Comparison of ENCODE assay signal across 21 mouse cellular contexts in the genomic region with DNA sequence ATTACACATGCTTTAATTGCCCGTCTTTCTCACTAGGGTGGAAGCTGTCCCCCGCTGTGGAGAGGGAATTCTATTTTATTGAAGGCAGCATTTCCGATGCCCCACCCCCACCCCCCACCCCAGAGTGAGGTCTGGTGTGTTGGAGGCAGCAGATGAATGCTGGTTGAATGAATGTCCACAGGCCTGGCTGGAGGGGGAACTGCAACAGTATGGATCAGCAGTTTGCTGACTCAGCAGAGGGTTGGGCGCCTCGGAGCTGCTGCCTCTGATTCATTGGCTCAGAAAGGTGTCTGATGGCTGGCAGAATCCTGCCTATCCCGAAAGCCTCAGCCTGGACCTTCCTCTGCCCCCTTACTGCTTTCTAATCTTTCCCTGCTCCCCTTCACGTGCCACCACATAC.
A peak's percentile ranks its signal among the peaks of the same experiment; 100 is the strongest.
DNase-seq lines count a peak whose midpoint lies in the region; ATAC-seq and TF ChIP-seq lines count a peak whose summit lies in the region.
"Had no signal": no experiment of that assay in that cellular context is flagged by ENCODE, and none has a peak within 500 bp of the region (broad histone marks: within the 10 kb centered on the region; RNA-seq: fewer than 3 reads in every experiment).

No protein-coding gene starts in this region.

- ATAC-seq in forebrain, embryonic 14.5 days, result no peak
- ATAC-seq in kidney, postnatal 0 days (replicated peaks; ENCODE audit: low FRiP score, low read depth), result no peak
- no peak for ATAC-seq in erythroblast, adult 5-6 weeks (replicated peaks; ENCODE audit: low FRiP score, poor library complexity, severe bottlenecking)
- ATAC-seq: forebrain, embryonic 15.5 days had no signal

- H3K4me2 ChIP-seq in forebrain, embryonic 14.5 days (ENCODE audit: low read length), result no peak overlapping the region
- H3K4me2 ChIP-seq in kidney, postnatal 0 days (ENCODE audit: low read length), result no peak overlapping the region
- H3K4me2 ChIP-seq: forebrain, embryonic 15.5 days; heart, embryonic 12.5 days; midbrain, embryonic 11.5 days had no signal

- H3K27me3 ChIP-seq in forebrain, embryonic 14.5 days (replicated peaks; ENCODE audit: control insufficient read depth, insufficient read depth, low read length), result no peaks in the 10 kb centered on the region
- H3K27me3 ChIP-seq in forebrain, embryonic 10.5 days (ENCODE audit: poor library complexity, severe bottlenecking), result no peaks in the 10 kb centered on the region
- no peaks in the 10 kb centered on the region for H3K27me3 ChIP-seq in kidney, postnatal 0 days (ENCODE audit: insufficient read depth, low read length)
- H3K27me3 ChIP-seq: CH12.LX; forebrain, embryonic 15.5 days; heart, embryonic 12.5 days had no signal

- no peak overlapping the region for H3K27ac ChIP-seq in forebrain, embryonic 14.5 days (ENCODE audit: low read depth, low read length)
- H3K27ac ChIP-seq in forebrain, embryonic 10.5 days, result no peak overlapping the region
- no peak overlapping the region for H3K27ac ChIP-seq in kidney, postnatal 0 days
- H3K27ac ChIP-seq in ES-E14 (ENCODE audit: insufficient read depth, low read depth, low read length, poor library complexity, severe bottlenecking), result no peak overlapping the region
- no peak overlapping the region for H3K27ac ChIP-seq in layer of hippocampus, adult 2 months
- H3K27ac ChIP-seq: forebrain, embryonic 15.5 days; gastrocnemius, adult 2 months; liver, embryonic 14.5 days; stomach, postnatal 0 days had no signal

- H3K9me3 ChIP-seq in forebrain, embryonic 14.5 days (replicated peaks; ENCODE audit: control insufficient read depth, low read length), result no peaks in the 10 kb centered on the region
- H3K9me3 ChIP-seq in forebrain, embryonic 10.5 days, result no peaks in the 10 kb centered on the region
- H3K9me3 ChIP-seq in kidney, postnatal 0 days (replicated peaks; ENCODE audit: low read length), result no peaks in the 10 kb centered on the region
- H3K9me3 ChIP-seq in ES-E14 (ENCODE audit: control insufficient read depth, insufficient read depth, low read depth, low read length), result no peaks in the 10 kb centered on the region
- H3K9me3 ChIP-seq: forebrain, embryonic 15.5 days; heart, embryonic 12.5 days had no signal

- in situ Hi-C loops in ES-E14 (cut with MboI; ENCODE audit: low sequenced_read_pairs in 2 of 2, unreplicated experiment in 2 of 2), result no loop called here

- DNase-seq in forebrain, embryonic 14.5 days (ENCODE audit: low spot score), result peak; percentile 34
- DNase-seq in forebrain, embryonic 10.5 days (ENCODE audit: extremely low spot score, low spot score), result no peak
- peak; percentile 4 for DNase-seq in kidney, postnatal 0 days (ENCODE audit: low spot score)
- DNase-seq in kidney, postnatal 10 days, result no peak
- DNase-seq in ES-E14 (ENCODE audit: low read depth, low spot score), result no peak
- peak; percentile 14 for DNase-seq in brain, adult 2 months (ENCODE audit: low read depth, low spot score)
- no peak for DNase-seq in layer of hippocampus, adult 2 months (ENCODE audit: low spot score in 2 of 2)
- DNase-seq: adrenal gland, postnatal 10 days; cerebellum, adult 11 months; cerebellum, postnatal 10 days; gastrocnemius, adult 2 months; heart, postnatal 14 days; kidney, adult 2 months had no signal

- H3K4me1 ChIP-seq in forebrain, embryonic 14.5 days (ENCODE audit: control insufficient read depth, insufficient read depth, low read length), result 0 out of 2 replicates have a peak, but pooled peaks cover 2% of the 10 kb centered on the region
- peaks cover 10% of the 10 kb centered on the region for H3K4me1 ChIP-seq in forebrain, embryonic 10.5 days
- no peaks in the 10 kb centered on the region for H3K4me1 ChIP-seq in kidney, postnatal 0 days (replicated peaks; ENCODE audit: insufficient read depth, low read length)
- H3K4me1 ChIP-seq in ES-E14 (ENCODE audit: control insufficient read depth in 2 of 2, insufficient read depth in 2 of 2, low read length in 2 of 2, poor library complexity in 1 of 2), result no peaks in the 10 kb centered on the region
- H3K4me1 ChIP-seq: heart, embryonic 12.5 days had no signal

- TF ChIP-seq CTCF in kidney, postnatal 0 days (IDR thresholded peaks at IDR 0.05; ENCODE audit: low read depth), result no peak
- no peak for TF ChIP-seq CTCF in layer of hippocampus, adult 2 months (conservative IDR thresholded peaks at IDR 0.05)

- no peak overlapping the region for H3K9ac ChIP-seq in forebrain, embryonic 14.5 days (ENCODE audit: low read length)
- H3K9ac ChIP-seq in kidney, postnatal 0 days (ENCODE audit: low read depth, low read length), result no peak overlapping the region
- H3K9ac ChIP-seq in ES-E14 (ENCODE audit: insufficient read depth, low read depth, low read length, poor library complexity, severe bottlenecking), result no peak overlapping the region
- H3K9ac ChIP-seq: forebrain, embryonic 15.5 days; heart, embryonic 12.5 days; liver, embryonic 14.5 days had no signal

- no peaks in the 10 kb centered on the region for H3K36me3 ChIP-seq in forebrain, embryonic 14.5 days (ENCODE audit: control insufficient read depth, insufficient read depth, low read length)
- H3K36me3 ChIP-seq in forebrain, embryonic 10.5 days (replicated peaks), result no peaks in the 10 kb centered on the region
- H3K36me3 ChIP-seq in kidney, postnatal 0 days (ENCODE audit: insufficient read depth, low read length), result no peaks in the 10 kb centered on the region
- H3K36me3 ChIP-seq in ES-E14 (ENCODE audit: control insufficient read depth, insufficient read depth, low read length, poor library complexity, severe bottlenecking), result no peaks in the 10 kb centered on the region
- H3K36me3 ChIP-seq: forebrain, embryonic 15.5 days; heart, embryonic 12.5 days had no signal

- 37% methylated on average over 7 of the region's 7 CpGs for WGBS in forebrain, embryonic 14.5 days
- WGBS in forebrain, embryonic 10.5 days, result 75% methylated on average over 7 of the region's 7 CpGs
- 40% methylated on average over 7 of the region's 7 CpGs for WGBS in kidney, postnatal 0 days

- no peak overlapping the region for H3K4me3 ChIP-seq in forebrain, embryonic 14.5 days (ENCODE audit: low read depth, low read length)
- no peak overlapping the region for H3K4me3 ChIP-seq in forebrain, embryonic 10.5 days
- no peak overlapping the region for H3K4me3 ChIP-seq in kidney, postnatal 0 days (replicated peaks; ENCODE audit: low read depth, low read length)
- no peak overlapping the region for H3K4me3 ChIP-seq in ES-E14 (ENCODE audit: insufficient read depth in 1 of 2, low read depth in 1 of 2, low read length in 2 of 2, poor library complexity in 1 of 2, severe bottlenecking in 1 of 2)
- H3K4me3 ChIP-seq in layer of hippocampus, adult 2 months, result no peak overlapping the region
- H3K4me3 ChIP-seq: forebrain, embryonic 15.5 days; gastrocnemius, adult 2 months; heart, embryonic 12.5 days; myocyte had no signal

TF ChIP-seq in ES-E14, 5 proteins besides CTCF, POLR2A, EP300 and RAD21:
- TF ChIP-seq CHD2 (IDR thresholded peaks at IDR 0.05; ENCODE audit: low read depth, low read length) (no peak), MAFK (IDR thresholded peaks at IDR 0.05; ENCODE audit: insufficient read depth, low read depth, low read length) (peak; percentile 93), ZNF384 (IDR thresholded peaks at IDR 0.05; ENCODE audit: low read depth, low read length) (no peak), ZC3H11A (IDR thresholded peaks at IDR 0.05; ENCODE audit: borderline replicate concordance, low read depth, low read length) (no peak)

Comparison
In these comparisons a context has a peak if more than half of its experiments do, and no peak if none do; other contexts are left out.
1. DNase-seq: peak in forebrain, embryonic 14.5 days (single experiment), kidney, postnatal 0 days (single experiment) and brain, adult 2 months (single experiment); none in forebrain, embryonic 10.5 days (single experiment), kidney, postnatal 10 days (single experiment), ES-E14 (single experiment) and layer of hippocampus, adult 2 months (0 of 2).